Mouse (Mus musculus): ENCODE results near the gene Paf1.

DNA sequence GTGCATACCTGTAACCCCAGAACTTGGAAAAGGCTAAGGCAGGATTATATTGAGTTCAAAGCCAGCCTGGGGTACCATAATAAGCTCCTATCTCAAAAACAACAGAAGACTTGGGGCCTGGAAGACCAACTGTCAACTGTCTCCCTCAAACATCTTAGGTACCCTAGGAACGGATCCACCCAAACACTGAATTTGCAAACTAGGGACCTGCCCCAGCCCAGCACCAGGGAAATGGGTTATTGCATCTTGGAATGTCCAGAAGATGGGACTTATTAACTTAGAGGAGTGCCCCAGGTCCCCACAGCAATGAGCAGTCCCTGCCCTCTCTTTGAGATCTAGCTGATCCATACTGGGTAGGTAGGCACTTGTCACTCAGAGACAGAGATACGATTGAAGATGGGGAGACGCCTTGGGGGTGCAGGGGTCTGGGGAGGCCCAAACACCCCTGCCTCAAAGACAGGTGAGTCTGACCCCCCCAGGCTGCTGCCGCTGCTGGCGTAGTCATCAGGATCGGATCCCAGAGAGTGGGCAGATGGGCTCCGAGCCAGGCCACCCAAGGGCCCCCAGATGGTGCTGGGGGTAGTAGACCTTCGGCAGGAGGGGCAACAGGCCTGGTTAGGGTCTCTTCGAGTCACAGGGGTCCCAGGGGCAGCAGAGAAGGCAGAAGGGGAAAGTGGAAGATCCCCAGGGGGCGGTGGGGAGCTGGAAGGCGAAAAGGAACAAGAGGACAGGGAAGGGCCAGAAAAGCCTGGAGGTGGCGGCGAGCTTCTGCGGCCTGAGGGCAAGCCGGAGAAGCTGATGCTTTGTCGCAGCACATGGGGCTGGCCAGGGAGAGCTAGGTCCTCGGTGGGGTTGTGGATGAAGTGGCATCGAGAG lies 15.3 kb upstream of the Paf1 start:
- TF ChIP-seq CTCF (IDR thresholded peaks at IDR 0.05; ENCODE audit: low read depth, low read length), result no peak
- 0 out of 2 replicates have a peak, but pooled peaks have one; percentile 4 for TF ChIP-seq POLR2A (IDR thresholded peaks at IDR 0.05; ENCODE audit: extremely low read depth, insufficient read depth, low read length)
